Mouse (Mus musculus) left cerebral cortex, adult 2 months (tissue): Measurements from ENCODE around the gene Tpp1. TPM values are rescaled to one million over a fixed set of nuclear protein-coding genes. Genes with fewer than 3 reads are reported as not detected.
"Not testable (repeated sequence)": the region's sequence is repeated elsewhere in the genome, so short reads cannot be mapped to it uniquely, and the experiment has no call there.

Experiments used
- DNase-seq, 2 experiments: peaks; one replicate each; pipeline ENCODE4 v3.0.0; 2021 to 2022; ENCODE audit warnings: low spot score in 2 of 2, mixed read lengths in 1 of 2; ENCODE audit errors: extremely low spot score in 1 of 2
- H3K27ac ChIP-seq: fragments of 200-600 bp; 2 replicates; pipeline ENCODE4 v1.8.1; 2022
- H3K4me3 ChIP-seq: fragments of 200-600 bp; 2 replicates; pipeline ENCODE4 v1.8.1; 2022
- CTCF ChIP-seq: fragments of 200-600 bp; IDR thresholded peaks from 2 replicates; pipeline ENCODE4 v1.8.1; 2022; ENCODE audit warnings: antibody characterized with exemption, mild to moderate bottlenecking, moderate library complexity
- intact Hi-C: fragments of 180-260 bp; cut with DNase I; formaldehyde crosslinking; loops from one replicate; pipeline ENCODE4 v1.15.1; 2025
- total RNA-seq, 2 experiments: library from RNA; stranded (reverse); gene quantifications; 2 replicates each; pipeline ENCODE4 v1.2.3; 2021

The Tpp1 gene
- total RNA-seq, 2 experiments from 2014 or later = 68.2 to 68.4 TPM

GRCm38 (mm10) chr7:105752716-105753115 is 681 bp upstream of the Tpp1 start:
- DNase-seq = no peak
- TF ChIP-seq CTCF = no peak; the same call in 1 of the 2 replicates
- intact Hi-C loops = loop anchor here (2.0 kb wide), 1 partner anchor 58 kb away; the partner anchor contains the start of gene Mrpl17
- Histone ChIP-seq H3K27ac (peak overlapping the region; percentile 96), H3K4me3 (no peak overlapping the region)

- Histone ChIP-seq H3K4me3 (no peak overlapping the region), H3K27ac (no peak overlapping the region)
- intact Hi-C loops = loop anchor here (5.0 kb wide), 2 partner anchors 40 to 110 kb away; partner anchors contain the start of gene Dchs1
- DNase-seq = no peak
- TF ChIP-seq CTCF = no peak
Measured at GRCm38 (mm10) chr7:105747776-105748175, 4.3 kb downstream of the Tpp1 start.

DNA sequence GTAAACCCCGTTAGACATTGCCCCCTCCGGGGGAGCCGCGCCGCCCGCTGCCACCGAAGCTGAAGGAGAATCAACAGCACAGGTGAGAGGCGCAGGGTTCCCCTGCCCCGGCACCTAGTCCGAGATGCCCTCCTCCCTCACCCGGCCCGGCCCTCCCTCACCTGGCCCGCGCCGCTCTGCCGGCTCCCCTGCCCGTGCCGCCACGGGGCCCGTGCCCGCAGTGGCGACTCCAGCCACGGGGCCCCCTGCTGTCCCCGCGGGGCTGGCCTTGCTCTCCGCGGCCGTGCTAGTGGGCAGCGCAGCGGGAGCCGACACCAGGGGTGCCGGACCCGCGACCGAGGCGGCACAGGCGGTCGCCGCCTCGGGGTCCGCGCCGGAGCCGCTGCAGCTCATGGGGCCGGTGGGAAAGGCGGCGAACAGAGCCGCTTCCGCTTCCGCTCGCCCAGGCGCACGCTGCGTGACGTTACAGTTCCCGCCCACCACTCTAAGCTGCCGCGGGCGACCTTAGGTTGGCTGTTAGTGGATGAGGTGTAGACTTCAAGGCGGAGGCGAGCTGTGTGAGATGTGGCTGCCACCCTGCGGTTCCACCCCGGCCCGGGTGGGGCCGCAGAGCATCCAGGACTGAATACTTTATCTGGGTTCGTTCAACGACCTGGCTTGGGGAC is 8.0 kb downstream of the Tpp1 start, which contains the start of gene Taf10:
Gene Taf10, minus strand, starts transcription at position 436 of the 665 bp plus-strand sequence.
- DNase-seq = peak; percentile 87 to 88
- intact Hi-C loops = loop anchor here (2.0 kb wide), 1 partner anchor 67 kb away; the partner anchor contains the start of gene Mrpl17
- peak; percentile 41 for TF ChIP-seq CTCF
- H3K4me3 ChIP-seq = peak within 1 kb of the TSS; percentile 72
- peak within 1 kb of the TSS; percentile 84 for H3K27ac ChIP-seq

DNA sequence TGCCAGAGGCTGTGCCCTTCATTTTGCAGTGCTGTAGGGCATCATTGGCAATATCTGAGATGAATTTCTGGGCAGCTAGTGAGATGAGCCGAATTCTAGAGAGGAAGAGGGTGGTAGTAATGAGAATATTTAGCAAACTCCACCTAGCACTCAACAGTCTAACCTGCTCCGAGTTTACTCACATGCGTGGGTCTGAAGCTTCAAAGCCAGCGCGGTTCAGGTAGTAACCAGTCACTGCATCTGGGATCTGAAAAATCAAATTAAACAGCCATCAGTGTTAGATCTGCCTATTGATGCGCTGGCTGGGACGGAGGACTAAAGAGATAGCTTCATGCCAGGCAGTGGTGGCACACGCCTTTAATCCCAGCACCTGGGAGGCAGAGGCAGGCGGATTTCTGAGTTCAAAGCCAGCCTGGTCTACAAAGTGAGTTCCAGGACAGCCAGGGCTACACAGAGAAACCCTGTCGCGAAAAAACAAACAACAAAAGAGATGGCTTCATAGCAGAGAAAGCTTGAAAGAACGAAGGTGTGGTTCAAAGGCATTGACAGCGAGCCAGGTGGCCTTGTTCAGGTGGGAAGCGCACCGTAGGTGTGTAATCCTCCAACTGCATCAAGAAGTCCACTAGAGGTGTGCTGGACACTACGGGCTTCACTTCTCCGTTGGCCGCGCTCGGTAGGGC is 8.6 kb downstream of the Tpp1 start:
- Histone ChIP-seq H3K4me3 (peak overlapping the region; percentile 72), H3K27ac (peak overlapping the region; percentile 84)
- DNase-seq, intact Hi-C loops: not testable (repeated sequence)

DNA sequence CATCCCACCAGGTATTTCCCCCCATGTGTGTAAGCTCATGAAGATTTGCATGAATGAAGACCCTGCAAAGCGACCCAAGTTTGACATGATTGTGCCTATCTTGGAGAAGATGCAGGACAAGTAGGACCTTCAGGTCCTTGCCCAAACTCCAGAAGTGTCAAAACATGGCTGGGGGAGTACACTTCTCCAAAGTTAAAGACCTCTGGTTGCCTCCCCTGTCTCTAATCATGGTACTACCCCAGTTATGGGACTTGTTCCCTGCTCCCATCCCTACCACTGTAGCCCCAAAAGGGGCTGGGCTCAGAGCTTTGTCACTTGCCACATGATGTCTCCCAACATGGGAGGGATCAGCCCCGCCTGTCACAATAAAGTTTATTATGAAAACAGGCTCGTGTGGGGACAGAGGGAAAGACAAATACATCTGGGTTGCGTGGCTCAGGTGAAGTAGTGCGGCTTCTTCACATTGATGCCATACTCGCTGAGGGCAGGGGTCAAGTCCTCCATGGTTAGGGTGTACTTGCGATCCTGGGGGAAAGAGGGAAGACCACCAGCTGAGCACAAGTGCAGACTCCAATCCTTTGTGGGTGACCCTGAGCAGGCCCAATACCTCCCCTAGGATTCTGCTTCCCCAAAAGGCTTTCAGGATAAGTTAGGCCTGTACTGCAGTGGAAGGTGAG is 9.4 kb downstream of the Tpp1 start:
- H3K4me3 ChIP-seq, H3K27ac ChIP-seq, intact Hi-C loops, DNase-seq: not testable (repeated sequence)

DNA sequence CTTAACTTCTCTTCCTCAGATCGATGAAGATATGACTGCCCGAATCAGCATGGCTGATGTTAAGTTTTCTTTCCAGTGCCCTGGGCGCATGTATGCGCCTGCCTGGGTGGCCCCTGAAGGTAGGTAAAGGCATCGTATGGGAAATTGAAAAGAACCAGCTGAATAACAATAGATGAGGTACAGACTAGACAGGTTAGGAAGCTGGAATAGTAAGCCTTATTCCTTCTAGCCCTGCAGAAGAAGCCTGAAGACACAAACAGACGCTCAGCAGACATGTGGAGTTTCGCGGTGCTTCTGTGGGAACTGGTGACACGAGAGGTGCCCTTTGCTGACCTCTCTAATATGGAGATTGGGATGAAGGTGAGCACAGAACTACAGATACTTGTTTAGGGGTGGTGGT is 10.1 kb downstream of the Tpp1 start:
- TF ChIP-seq CTCF = no peak
- intact Hi-C loops = no loop called here
- no peak for DNase-seq
- no peak overlapping the region for H3K27ac ChIP-seq
- no peak overlapping the region for H3K4me3 ChIP-seq

- no peak overlapping the region for H3K27ac ChIP-seq
- TF ChIP-seq CTCF = no peak
- H3K4me3 ChIP-seq = no peak overlapping the region
- intact Hi-C loops = no loop called here
- no peak for DNase-seq
Measured at GRCm38 (mm10) chr7:105740851-105741250, 11.2 kb downstream of the Tpp1 start.

GRCm38 (mm10) chr7:105740089-105740795 is 11.8 kb downstream of the Tpp1 start:
- Histone ChIP-seq H3K4me3 (no peak overlapping the region), H3K27ac (no peak overlapping the region)
- intact Hi-C loops = no loop called here
- DNase-seq = no peak
- no peak for TF ChIP-seq CTCF

DNA sequence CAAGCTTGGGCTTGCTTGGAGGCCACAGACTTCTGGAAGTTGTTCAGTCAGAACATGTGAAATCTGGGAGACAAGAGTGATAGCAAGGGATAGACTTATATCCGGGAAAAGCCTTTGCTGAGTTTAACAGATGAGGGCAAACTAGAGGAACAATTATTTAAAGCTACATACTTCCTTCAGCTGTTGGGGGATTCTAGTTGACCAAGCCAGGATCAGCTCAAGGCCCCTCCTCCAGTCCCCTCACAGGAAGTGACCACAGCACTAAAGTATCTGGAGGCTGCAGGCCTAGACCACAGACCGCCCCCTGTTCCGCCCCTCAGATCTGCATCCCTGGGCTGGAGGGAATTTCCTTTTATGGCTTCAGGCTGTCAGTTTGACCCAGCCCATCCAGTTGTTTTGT is 13.1 kb downstream of the Tpp1 start:
- peak in 1 of 2 experiments; percentile 10 for DNase-seq
- no peak for TF ChIP-seq CTCF
- H3K27ac ChIP-seq = no peak overlapping the region
- intact Hi-C loops = loop anchor here (5.0 to 10.0 kb wide), 2 partner anchors 97 to 334 kb away; partner anchors contain the start of genes Arfip2, Cnga4, Fam160a2 and Gm45799
- no peak overlapping the region for H3K4me3 ChIP-seq

DNA sequence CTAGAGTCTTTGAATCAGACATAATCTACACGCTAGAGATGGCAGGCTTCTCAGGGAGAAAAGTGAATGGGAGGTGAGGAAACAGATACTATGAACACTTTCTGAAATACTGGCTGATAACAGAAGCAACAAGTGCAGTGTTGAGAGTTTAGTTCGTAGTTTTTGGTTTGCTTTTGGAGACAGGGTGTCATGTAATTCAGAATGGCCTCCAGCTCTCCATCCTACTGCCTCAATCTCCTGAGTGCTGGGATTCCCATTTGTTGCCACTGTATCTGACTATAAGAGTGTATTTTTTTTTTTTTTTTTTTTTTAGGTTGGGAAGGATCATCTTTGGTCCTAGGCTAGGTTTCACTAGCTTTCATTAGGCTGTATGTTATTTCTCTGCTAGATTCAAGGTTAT is 13.7 kb downstream of the Tpp1 start:
- no peak for DNase-seq
- intact Hi-C loops = loop anchor here (5.0 to 10.0 kb wide), 2 partner anchors 96 to 333 kb away; partner anchors contain the start of genes Arfip2, Cnga4, Fam160a2 and Gm45799
- Histone ChIP-seq H3K4me3 (no peak overlapping the region), H3K27ac (no peak overlapping the region)
- no peak for TF ChIP-seq CTCF

DNA sequence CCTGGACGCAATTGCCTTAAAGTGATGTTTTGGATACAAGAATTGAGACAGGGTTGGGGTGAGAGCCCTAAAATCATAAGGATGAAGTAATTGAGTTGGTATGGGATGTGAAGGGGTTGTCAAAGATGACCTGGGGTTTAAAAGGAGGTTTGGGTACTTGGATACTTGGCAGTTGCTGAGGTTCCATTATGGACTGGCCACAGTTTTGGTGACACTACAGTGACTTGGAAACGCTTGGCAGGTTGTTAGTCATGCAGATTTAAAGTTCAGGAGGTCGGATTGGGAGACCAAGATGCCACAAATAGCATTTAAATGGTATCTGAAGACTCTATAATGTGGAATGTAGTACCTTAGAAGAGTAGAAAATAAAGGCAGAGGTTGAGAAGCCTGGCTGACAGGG is 14.4 kb downstream of the Tpp1 start:
- TF ChIP-seq CTCF = no peak
- no peak overlapping the region; the same call in 1 of the 2 replicates for H3K27ac ChIP-seq
- DNase-seq = no peak
- H3K4me3 ChIP-seq = peak overlapping the region; percentile 99
- intact Hi-C loops = loop anchor here (5.0 to 10.0 kb wide), 2 partner anchors 95 to 333 kb away; partner anchors contain the start of genes Arfip2, Cnga4, Fam160a2 and Gm45799
